Mouse (Mus musculus): ENCODE results near the gene Ap2s1.

GRCm38 (mm10) chr7:16793010-16793725 lies 55.0 kb downstream of the Ap2s1 start:
- no peak for TF ChIP-seq POLR2A (IDR thresholded peaks at IDR 0.05; ENCODE audit: borderline replicate concordance, insufficient read depth, low read length)
- TF ChIP-seq CTCF (IDR thresholded peaks at IDR 0.05; ENCODE audit: borderline replicate concordance, insufficient read depth, low read depth, low read length), result no peak
